Mouse (Mus musculus): Measurements from ENCODE around the gene Nrxn3.

Gene Nrxn3

GRCm38 (mm10) chr12:89331474-89332263 lies 609.0 kb downstream of the Nrxn3 start:
- DNase-seq (ENCODE audit: low spot score) = no peak

- DNase-seq (ENCODE audit: low spot score) = no peak
These were observed 610.8 kb downstream of the Nrxn3 start for GRCm38 (mm10) chr12:89333486-89333885.

- DNase-seq (ENCODE audit: low spot score) = no peak
These were observed 642.2 kb downstream of the Nrxn3 start for GRCm38 (mm10) chr12:89364850-89365249.

GRCm38 (mm10) chr12:89369939-89370338 lies 647.3 kb downstream of the Nrxn3 start:
- DNase-seq (ENCODE audit: low spot score) = no peak

GRCm38 (mm10) chr12:89376600-89376999 lies 653.9 kb downstream of the Nrxn3 start:
- no peak for DNase-seq (ENCODE audit: low spot score)

- no peak for DNase-seq (ENCODE audit: low spot score)
These were observed 654.5 kb downstream of the Nrxn3 start for GRCm38 (mm10) chr12:89377051-89377643.

GRCm38 (mm10) chr12:89377687-89378086 lies 655.0 kb downstream of the Nrxn3 start:
- no peak for DNase-seq (ENCODE audit: low spot score)

- DNase-seq (ENCODE audit: low spot score) = no peak
These were observed 660.6 kb downstream of the Nrxn3 start for GRCm38 (mm10) chr12:89383254-89383653.

GRCm38 (mm10) chr12:89395121-89395792 lies 672.6 kb downstream of the Nrxn3 start:
- no peak for DNase-seq (ENCODE audit: low spot score)

- no peak for DNase-seq (ENCODE audit: low spot score)
These were observed 713.8 kb downstream of the Nrxn3 start for GRCm38 (mm10) chr12:89436519-89436918.

GRCm38 (mm10) chr12:89442323-89443038 lies 719.8 kb downstream of the Nrxn3 start:
- no peak for DNase-seq (ENCODE audit: low spot score)

GRCm38 (mm10) chr12:89450667-89451298 lies 728.1 kb downstream of the Nrxn3 start:
- no peak for DNase-seq (ENCODE audit: low spot score)

GRCm38 (mm10) chr12:89470226-89470625 lies 747.5 kb downstream of the Nrxn3 start:
- no peak for DNase-seq (ENCODE audit: low spot score)

- no peak for DNase-seq (ENCODE audit: low spot score)
These were observed 748.6 kb downstream of the Nrxn3 start for GRCm38 (mm10) chr12:89471289-89471688.

- DNase-seq (ENCODE audit: low spot score) = no peak
These were observed 749.2 kb downstream of the Nrxn3 start for GRCm38 (mm10) chr12:89471874-89472273.

- no peak for DNase-seq (ENCODE audit: low spot score)
These were observed 756.4 kb downstream of the Nrxn3 start for GRCm38 (mm10) chr12:89479096-89479495.

GRCm38 (mm10) chr12:89482223-89482622 lies 759.5 kb downstream of the Nrxn3 start:
- DNase-seq (ENCODE audit: low spot score) = no peak

GRCm38 (mm10) chr12:89504026-89504425 lies 781.4 kb downstream of the Nrxn3 start:
- no peak for DNase-seq (ENCODE audit: low spot score)

- no peak for DNase-seq (ENCODE audit: low spot score)
These were observed 782.6 kb downstream of the Nrxn3 start for GRCm38 (mm10) chr12:89505121-89505764.

- no peak for DNase-seq (ENCODE audit: low spot score)
These were observed 786.3 kb downstream of the Nrxn3 start for GRCm38 (mm10) chr12:89508970-89509369.

- peak; percentile 3 for DNase-seq (ENCODE audit: low spot score)
These were observed 791.1 kb downstream of the Nrxn3 start for GRCm38 (mm10) chr12:89513759-89514158.

Data from testis, postnatal 14 days (tissue).